Mouse (Mus musculus) heart, adult 2 months (tissue): ENCODE results near the gene Atp6v1a.

Experiments used
- CTCF ChIP-seq: fragments of 200-600 bp; IDR thresholded peaks from 2 replicates; pipeline ENCODE4 v1.8.1; 2022; ENCODE audit warnings: antibody characterized with exemption, mild to moderate bottlenecking, moderate library complexity
- EP300 ChIP-seq: fragments of 200-500 bp; IDR thresholded peaks from 2 replicates; pipeline ENCODE4 v1.6.1; 2011; ENCODE audit warnings: low read depth, low read length, control low read depth; ENCODE audit not compliant: insufficient read depth
- POLR2A ChIP-seq: fragments of 200-500 bp; IDR thresholded peaks from 2 replicates; pipeline ENCODE4 v1.6.1; 2011; ENCODE audit warnings: mild to moderate bottlenecking, low read depth, low read length, control low read depth; ENCODE audit not compliant: insufficient read depth

GRCm38 (mm10) chr16:44139536-44140185 is at the start of gene Atp6v1a, which contains the start of gene Naa50:
- no peak for TF ChIP-seq CTCF
- TF ChIP-seq POLR2A = peak; percentile 83
- no peak for TF ChIP-seq EP300
